Mouse (Mus musculus): ENCODE data around the gene Eif2b4. TPM values are rescaled to one million over a fixed set of nuclear protein-coding genes. Genes with fewer than 3 reads are reported as not detected.
"Not testable (repeated sequence)": the region's sequence is repeated elsewhere in the genome, so short reads cannot be mapped to it uniquely, and the experiment has no call there.

The Eif2b4 gene
- total RNA-seq (2015) (21.9 and 25.2 TPM in 2 replicates), total RNA-seq (2017) (21.3 and 31.5 TPM in 2 replicates)

GRCm38 (mm10) chr5:31192939-31193630 is at the start of gene Eif2b4, which contains the start of gene Snx17:
Gene Eif2b4 (minus strand): TSS chr5:31193430.
Gene Snx17 (plus strand): TSS chr5:31193227.
- ATAC-seq (ENCODE audit: poor library complexity, severe bottlenecking) = peak; percentile 93

- ATAC-seq (ENCODE audit: poor library complexity, severe bottlenecking) = no peak
Observed at GRCm38 (mm10) chr5:31242191-31242590, 49.0 kb upstream of the Eif2b4 start.

- no peak for ATAC-seq (ENCODE audit: poor library complexity, severe bottlenecking)
Observed at GRCm38 (mm10) chr5:31241522-31242034, 48.3 kb upstream of the Eif2b4 start.

- peak; percentile 95 for ATAC-seq (ENCODE audit: poor library complexity, severe bottlenecking)
Observed at GRCm38 (mm10) chr5:31240637-31241521, 47.6 kb upstream of the Eif2b4 start, which contains the start of the genes Nrbp1 and Gm9970. Gene Nrbp1 (plus strand): TSS chr5:31240864. Gene Gm9970 (minus strand): TSS chr5:31241232.

- no peak for ATAC-seq (ENCODE audit: poor library complexity, severe bottlenecking)
Observed at GRCm38 (mm10) chr5:31226641-31227040, 33.4 kb upstream of the Eif2b4 start.

- no peak for ATAC-seq (ENCODE audit: poor library complexity, severe bottlenecking)
Observed at GRCm38 (mm10) chr5:31222696-31223095, 29.5 kb upstream of the Eif2b4 start.

GRCm38 (mm10) chr5:31221304-31221945 is 28.2 kb upstream of the Eif2b4 start:
- ATAC-seq (ENCODE audit: poor library complexity, severe bottlenecking) = no peak

- ATAC-seq (ENCODE audit: poor library complexity, severe bottlenecking) = peak; percentile 98
Observed at GRCm38 (mm10) chr5:31220448-31221303, 27.4 kb upstream of the Eif2b4 start, which contains the start of gene Ppm1g. Gene Ppm1g (minus strand): TSS chr5:31220687.

- ATAC-seq (ENCODE audit: poor library complexity, severe bottlenecking) = peak; percentile 43
Observed at GRCm38 (mm10) chr5:31219911-31220447, 26.7 kb upstream of the Eif2b4 start.

GRCm38 (mm10) chr5:31219474-31219873 is 26.2 kb upstream of the Eif2b4 start:
- no peak for ATAC-seq (ENCODE audit: poor library complexity, severe bottlenecking)

GRCm38 (mm10) chr5:31219070-31219469 is 25.8 kb upstream of the Eif2b4 start:
- no peak for ATAC-seq (ENCODE audit: poor library complexity, severe bottlenecking)

- no peak for ATAC-seq (ENCODE audit: poor library complexity, severe bottlenecking)
Observed at GRCm38 (mm10) chr5:31218294-31218693, 25.1 kb upstream of the Eif2b4 start.

GRCm38 (mm10) chr5:31216554-31216953 is 23.3 kb upstream of the Eif2b4 start:
- not testable (repeated sequence) for ATAC-seq (ENCODE audit: poor library complexity, severe bottlenecking)

GRCm38 (mm10) chr5:31204421-31204820 is 11.2 kb upstream of the Eif2b4 start:
- ATAC-seq (ENCODE audit: poor library complexity, severe bottlenecking) = no peak

- ATAC-seq (ENCODE audit: poor library complexity, severe bottlenecking) = no peak
Observed at GRCm38 (mm10) chr5:31203866-31204265, 10.6 kb upstream of the Eif2b4 start.

GRCm38 (mm10) chr5:31202933-31203332 is 9.7 kb upstream of the Eif2b4 start:
- ATAC-seq (ENCODE audit: poor library complexity, severe bottlenecking) = no peak

- ATAC-seq (ENCODE audit: poor library complexity, severe bottlenecking) = peak; percentile 95
Observed at GRCm38 (mm10) chr5:31201742-31202590, 8.7 kb upstream of the Eif2b4 start, which contains the start of gene Zfp513. Gene Zfp513 (minus strand): TSS chr5:31202303.

- no peak for ATAC-seq (ENCODE audit: poor library complexity, severe bottlenecking)
Observed at GRCm38 (mm10) chr5:31201042-31201741, 8.0 kb upstream of the Eif2b4 start.

All from megakaryocyte, adult 5-6 weeks (primary cell).